Mouse (Mus musculus) lung, adult 2 months (tissue): Measurements from ENCODE around the gene Runx2. TPM values are rescaled to one million over a fixed set of nuclear protein-coding genes. Genes with fewer than 3 reads are reported as not detected.

Experiments
- DNase-seq: peaks from one replicate; pipeline ENCODE4 v3.0.0; 2022
- H3K4me1 ChIP-seq: fragments of 200-500 bp; 2 replicates; pipeline ENCODE4 v1.6.1; 2011; ENCODE audit warnings: low read length; ENCODE audit not compliant: control insufficient read depth, insufficient read depth
- H3K4me3 ChIP-seq: fragments of 200-500 bp; replicated peaks from 2 replicates; pipeline ENCODE3; 2011; ENCODE audit warnings: low read depth, mild to moderate bottlenecking, control low read depth, low read length; ENCODE audit errors: extremely low read depth
- CTCF ChIP-seq: fragments of 200-500 bp; IDR thresholded peaks from 2 replicates; pipeline ENCODE4 v1.5.1; 2011; ENCODE audit warnings: mild to moderate bottlenecking, low read length, control low read depth; ENCODE audit not compliant: insufficient read depth
- POLR2A ChIP-seq: fragments of 200-500 bp; IDR thresholded peaks from 2 replicates; pipeline ENCODE4 v1.6.1; 2011; ENCODE audit warnings: low read depth, mild to moderate bottlenecking, control low read depth, low read length, borderline replicate concordance; ENCODE audit errors: extremely low read depth
- WGBS: fragments of 180-500 bp; shearing (Covaris S2); methylation state at CpG from one replicate; pipeline ENCODE4 v1.1.7; 2018; 5-methylcytosine and 5-hydroxymethylcytosine counted together
- polyA plus RNA-seq: library from polyadenylated mRNA; depleted of rRNA; stranded (reverse); fragments of >200 nt; gene quantifications from 2 replicates; pipeline ENCODE4 v1.2.3, GENCODE M21; 2012

Runx2 gene
- polyA plus RNA-seq, 1 experiment = 6.7 TPM

- TF ChIP-seq POLR2A = no peak
- TF ChIP-seq CTCF = no peak
- no peaks in the 10 kb centered on the region for H3K4me1 ChIP-seq
- DNase-seq = no peak
- H3K4me3 ChIP-seq = no peak overlapping the region
- 72% methylated on average over 5 of the region's 5 CpGs for WGBS
Observed at GRCm38 (mm10) chr17:44609897-44610641, 204.5 kb downstream of the Runx2 start.

GRCm38 (mm10) chr17:44609356-44609755 lies 205.2 kb downstream of the Runx2 start:
- 89% methylated on average over 10 of the region's 10 CpGs for WGBS
- no peak for DNase-seq
- no peak for TF ChIP-seq POLR2A
- no peak for TF ChIP-seq CTCF
- H3K4me1 ChIP-seq = no peaks in the 10 kb centered on the region
- no peak overlapping the region for H3K4me3 ChIP-seq

DNA sequence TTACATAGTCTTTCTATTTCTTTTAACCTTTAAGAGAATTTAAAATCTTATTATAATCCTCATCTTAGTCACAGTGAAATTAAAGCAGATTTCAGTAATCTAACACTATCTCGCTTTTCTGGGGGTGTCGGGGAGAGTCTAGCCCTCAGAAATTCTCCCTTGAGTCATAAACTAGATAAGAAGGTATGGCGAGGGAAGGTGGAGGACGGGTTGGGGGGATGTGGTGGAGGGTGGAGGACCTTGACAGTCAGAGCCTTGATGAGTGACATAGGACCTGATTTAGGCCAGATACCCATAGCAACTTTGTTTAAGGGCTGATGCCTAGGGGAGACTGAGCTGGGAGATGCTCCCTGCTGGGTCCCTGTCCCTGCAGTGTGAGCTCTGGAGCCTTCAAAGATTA lies 205.7 kb downstream of the Runx2 start:
- 80% methylated on average over 4 of the region's 4 CpGs for WGBS
- no peaks in the 10 kb centered on the region for H3K4me1 ChIP-seq
- no peak for TF ChIP-seq POLR2A
- no peak for TF ChIP-seq CTCF
- no peak overlapping the region for H3K4me3 ChIP-seq
- DNase-seq = no peak

GRCm38 (mm10) chr17:44607383-44607782 lies 207.2 kb downstream of the Runx2 start:
- Histone ChIP-seq H3K4me1 (no peaks in the 10 kb centered on the region), H3K4me3 (no peak overlapping the region)
- WGBS = 74% methylated on average over 8 of the region's 8 CpGs
- no peak for TF ChIP-seq POLR2A
- no peak for TF ChIP-seq CTCF
- DNase-seq = no peak

DNA sequence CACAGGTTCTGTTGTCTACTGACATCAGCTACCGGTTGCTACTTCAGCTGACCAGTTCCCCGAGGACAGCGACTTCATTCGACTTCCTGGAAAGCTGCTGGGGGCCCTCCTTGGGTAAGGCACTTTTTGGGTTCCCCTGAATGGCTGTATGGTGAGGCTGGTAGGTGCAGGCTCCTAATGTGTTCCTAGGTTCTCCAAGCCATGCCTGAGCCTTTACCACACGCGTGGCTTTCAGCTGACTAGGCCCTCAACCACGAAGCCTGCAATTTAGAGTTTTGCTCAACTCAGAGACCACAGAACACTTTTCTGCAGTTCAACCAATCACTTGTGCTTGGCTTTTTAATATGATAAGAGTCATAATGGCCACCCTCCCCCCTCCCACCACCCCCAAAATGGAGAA lies 208.4 kb downstream of the Runx2 start:
- Histone ChIP-seq H3K4me1 (peaks cover 5% of the 10 kb centered on the region; the same call in 1 of the 2 replicates), H3K4me3 (no peak overlapping the region)
- TF ChIP-seq CTCF (no peak), POLR2A (no peak)
- DNase-seq = no peak
- WGBS = 84% methylated on average over 7 of the region's 7 CpGs

GRCm38 (mm10) chr17:44605749-44606148 lies 208.8 kb downstream of the Runx2 start:
- H3K4me3 ChIP-seq = no peak overlapping the region
- 95% methylated on average over 3 of the region's 3 CpGs for WGBS
- peaks cover 5% of the 10 kb centered on the region; the same call in 1 of the 2 replicates for H3K4me1 ChIP-seq
- TF ChIP-seq POLR2A = no peak
- TF ChIP-seq CTCF = no peak
- DNase-seq = no peak

DNA sequence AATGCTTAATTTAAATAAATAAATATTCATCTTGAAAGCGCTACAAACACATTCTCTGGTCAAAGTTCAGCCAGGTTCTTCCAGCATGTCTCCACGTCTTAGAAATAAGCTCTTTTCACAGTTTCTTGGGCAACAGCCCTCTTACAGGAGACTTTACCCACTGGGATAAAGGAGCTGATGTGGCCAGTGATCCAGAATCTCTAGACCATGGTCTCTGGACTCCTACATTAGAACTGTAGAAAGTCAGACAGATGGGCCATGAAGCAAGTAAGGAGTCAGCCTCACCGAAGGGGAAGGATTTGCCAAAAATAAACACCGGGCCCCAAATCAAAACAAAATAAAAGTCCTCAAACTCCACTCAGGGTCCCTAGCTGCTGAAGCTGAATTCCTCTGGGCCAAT lies 211.4 kb downstream of the Runx2 start:
- peaks cover 5% of the 10 kb centered on the region; the same call in 1 of the 2 replicates for H3K4me1 ChIP-seq
- WGBS = 77% methylated on average over 4 of the region's 4 CpGs

GRCm38 (mm10) chr17:44601317-44602021 lies 213.1 kb downstream of the Runx2 start:
- H3K4me1 ChIP-seq = peaks cover 5% of the 10 kb centered on the region; the same call in 1 of the 2 replicates
- no peak for DNase-seq
- no peak overlapping the region for H3K4me3 ChIP-seq
- TF ChIP-seq CTCF = no peak
- no peak for TF ChIP-seq POLR2A
- WGBS = 51% methylated on average over 11 of the region's 11 CpGs

More for the DNA sequence above, 211.4 kb downstream of the Runx2 start:
- DNase-seq = no peak
- no peak overlapping the region for H3K4me3 ChIP-seq
- TF ChIP-seq POLR2A (no peak), CTCF (no peak)

- TF ChIP-seq CTCF (no peak), POLR2A (no peak)
- H3K4me3 ChIP-seq = no peak overlapping the region
- H3K4me1 ChIP-seq = peaks cover 5% of the 10 kb centered on the region; the same call in 1 of the 2 replicates
- no peak for DNase-seq
- 82% methylated on average over 1 of the region's 1 CpGs for WGBS
Observed at GRCm38 (mm10) chr17:44599856-44600255, 214.7 kb downstream of the Runx2 start.
